Mouse (Mus musculus): ENCODE measurements at regions not wholly inside any gene's neighbourhood (a gene's known extent, or its start where the extent isn't known, plus 50 kb on each side); places are given as distances from the start of the nearest gene placed in this dataset.

DNA sequence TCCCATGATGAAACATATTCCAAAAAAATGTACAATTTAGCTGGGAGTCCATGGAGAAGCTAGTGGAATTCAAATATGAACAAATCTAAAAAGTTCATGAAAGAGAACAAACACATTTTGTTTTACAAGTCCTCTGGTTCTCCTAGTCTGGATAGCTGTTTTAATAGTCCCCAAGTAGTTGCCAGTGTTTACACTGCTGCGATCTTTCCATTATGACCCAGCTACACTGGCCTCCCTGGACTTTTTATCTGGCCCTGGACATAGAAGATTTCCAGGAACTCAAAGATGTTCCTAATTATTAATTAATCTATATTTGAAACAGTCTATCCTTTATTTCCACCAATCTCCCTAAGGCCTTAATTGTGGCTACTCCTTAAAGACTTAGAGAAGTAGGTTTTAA lies 232.1 kb downstream of the Atp6ap1l start:
- TF ChIP-seq CTCF (IDR thresholded peaks at IDR 0.05; ENCODE audit: borderline replicate concordance, extremely low read depth, insufficient read depth, insufficient read length) (no peak), POLR2A (IDR thresholded peaks at IDR 0.05; ENCODE audit: borderline replicate concordance, extremely low read depth, insufficient read depth, insufficient read length, poor library complexity, severe bottlenecking) (no peak)
